Mouse (Mus musculus) olfactory bulb, adult 2 months (tissue): ENCODE measurements around the gene Hsf5. TPM values are rescaled to one million over a fixed set of nuclear protein-coding genes. Genes with fewer than 3 reads are reported as not detected.
A peak's percentile ranks its signal among the peaks of the same experiment; 100 is the strongest.

Experiments
- H3K27ac ChIP-seq: fragments of 200-500 bp; 2 replicates; pipeline ENCODE4 v1.5.1; 2012; ENCODE audit warnings: low read depth, low read length; ENCODE audit not compliant: insufficient read depth
- H3K4me1 ChIP-seq: fragments of 200-500 bp; 2 replicates; pipeline ENCODE4 v1.6.1; 2012; ENCODE audit warnings: low read length; ENCODE audit not compliant: control insufficient read depth, insufficient read depth
- H3K4me3 ChIP-seq: fragments of 200-500 bp; 2 replicates; pipeline ENCODE4 v1.5.1; 2012; ENCODE audit warnings: mild to moderate bottlenecking, low read depth, low read length, moderate library complexity; ENCODE audit not compliant: insufficient read depth
- CTCF ChIP-seq: fragments of 200-500 bp; IDR thresholded peaks from 2 replicates; pipeline ENCODE4 v1.5.1; 2012; ENCODE audit warnings: low read depth, mild to moderate bottlenecking, low read length, moderate library complexity; ENCODE audit not compliant: insufficient read depth
- POLR2A ChIP-seq: fragments of 200-500 bp; IDR thresholded peaks from 2 replicates; pipeline ENCODE4 v1.6.1; 2012; ENCODE audit warnings: mild to moderate bottlenecking, low read depth, low read length, moderate library complexity; ENCODE audit not compliant: insufficient read depth
- WGBS: fragments of 180-500 bp; shearing (Covaris S2); methylation state at CpG from one replicate; pipeline ENCODE4 v1.1.7; 2018; 5-methylcytosine and 5-hydroxymethylcytosine counted together
- polyA plus RNA-seq: library from polyadenylated mRNA; stranded (reverse); fragments of >200 nt; gene quantifications from 2 replicates; pipeline ENCODE4 v1.2.4, GENCODE M21; 2012; ENCODE audit warnings: low replicate concordance; ENCODE audit not compliant: missing spikeins, insufficient read depth, insufficient read length

The Hsf5 gene
- polyA plus RNA-seq, 1 experiment, result not detected

DNA sequence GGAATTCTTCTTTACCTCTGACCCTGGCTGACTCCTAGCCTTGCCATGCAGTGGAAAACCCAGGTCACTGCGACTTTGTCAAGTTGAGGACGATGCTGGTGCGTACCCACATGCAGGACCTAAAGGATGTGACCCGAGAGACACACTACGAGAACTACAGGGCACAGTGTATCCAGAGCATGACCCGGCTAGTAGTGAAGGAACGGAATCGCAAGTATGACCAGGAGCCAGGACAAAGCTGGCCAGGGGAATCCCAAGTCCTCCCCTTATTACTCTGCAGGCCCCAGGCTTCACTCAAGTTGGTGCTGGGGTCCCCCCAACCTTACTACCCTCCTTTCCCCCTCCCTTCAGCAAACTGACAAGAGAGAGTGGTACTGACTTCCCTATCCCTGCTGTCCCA, 27.4 kb upstream of the Hsf5 start:
- WGBS, result 90% methylated on average over 8 of the region's 8 CpGs

GRCm38 (mm10) chr11:87590841-87591525, 26.0 kb upstream of the Hsf5 start:
- peak overlapping the region; percentile 56 for H3K27ac ChIP-seq
- WGBS, result 1% methylated on average over 25 of the region's 25 CpGs
- H3K4me3 ChIP-seq, result peak overlapping the region; percentile 58
- H3K4me1 ChIP-seq, result peaks cover 24% of the 10 kb centered on the region
- TF ChIP-seq CTCF, result no peak
- TF ChIP-seq POLR2A, result no peak

More for the DNA sequence above, 27.4 kb upstream of the Hsf5 start:
- H3K4me1 ChIP-seq, result peaks cover 16% of the 10 kb centered on the region
- H3K4me3 ChIP-seq, result no peak overlapping the region
- TF ChIP-seq POLR2A (no peak), CTCF (no peak)
- H3K27ac ChIP-seq, result no peak overlapping the region

GRCm38 (mm10) chr11:87591526-87592353, 25.2 kb upstream of the Hsf5 start, which contains the start of gene Mtmr4:
Gene Mtmr4, plus strand, starts transcription at chr11:87592162.
- peaks cover 28% of the 10 kb centered on the region for H3K4me1 ChIP-seq
- peak within 1 kb of the TSS; percentile 72 for H3K27ac ChIP-seq
- H3K4me3 ChIP-seq, result peak within 1 kb of the TSS; percentile 81
- TF ChIP-seq POLR2A, result peak; percentile 64; the same call in 1 of the 2 replicates
- TF ChIP-seq CTCF, result no peak
- under 1% methylated on average over 61 of the region's 61 CpGs for WGBS

- peak overlapping the region; percentile 81 for H3K4me3 ChIP-seq
- peak overlapping the region; percentile 72 for H3K27ac ChIP-seq
- TF ChIP-seq POLR2A, result no peak
- TF ChIP-seq CTCF, result no peak
- under 1% methylated on average over 15 of the region's 15 CpGs for WGBS
- peaks cover 33% of the 10 kb centered on the region for H3K4me1 ChIP-seq
These were observed 24.6 kb upstream of the Hsf5 start for GRCm38 (mm10) chr11:87592354-87592695.

GRCm38 (mm10) chr11:87592713-87593598, 24.0 kb upstream of the Hsf5 start:
- no peak for TF ChIP-seq CTCF
- TF ChIP-seq POLR2A, result no peak
- H3K4me1 ChIP-seq, result peaks cover 35% of the 10 kb centered on the region
- peak overlapping the region; percentile 72 for H3K27ac ChIP-seq
- peak overlapping the region; percentile 81 for H3K4me3 ChIP-seq
- WGBS, result 31% methylated on average over 13 of the region's 13 CpGs

- TF ChIP-seq POLR2A (peak; percentile 73), CTCF (no peak)
- WGBS, result 2% methylated on average over 37 of the region's 37 CpGs
- Histone ChIP-seq H3K27ac (peak overlapping the region; percentile 65), H3K4me3 (peak overlapping the region; percentile 84), H3K4me1 (peaks cover 37% of the 10 kb centered on the region)
These were observed 21.6 kb upstream of the Hsf5 start for GRCm38 (mm10) chr11:87595327-87595841.

DNA sequence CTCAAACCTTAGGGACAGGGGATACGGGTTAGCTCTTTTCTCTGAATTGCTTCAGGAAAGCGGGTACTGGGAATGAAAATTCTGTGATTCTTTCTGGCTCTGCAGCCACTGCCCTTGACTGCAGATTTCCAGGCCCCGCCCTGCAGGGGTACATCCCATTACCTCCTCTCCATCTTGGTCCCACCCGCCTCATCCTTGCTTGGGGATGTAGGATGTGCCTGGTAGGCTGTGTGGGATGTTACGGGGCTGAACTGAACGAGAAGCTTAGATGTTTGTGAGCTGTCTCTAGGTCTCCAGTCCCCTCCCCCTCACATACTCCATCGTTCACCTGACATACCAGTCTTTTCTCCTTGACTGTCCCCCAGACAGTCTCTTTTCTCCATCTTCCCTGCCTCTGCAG, 21.0 kb upstream of the Hsf5 start:
- Histone ChIP-seq H3K4me3 (peak overlapping the region; percentile 84), H3K27ac (peak overlapping the region; percentile 65), H3K4me1 (peaks cover 37% of the 10 kb centered on the region)
- WGBS, result 6% methylated on average over 7 of the region's 7 CpGs
- TF ChIP-seq CTCF (no peak), POLR2A (no peak)

GRCm38 (mm10) chr11:87596492-87596891, 20.5 kb upstream of the Hsf5 start:
- WGBS, result 20% methylated on average over 2 of the region's 2 CpGs
- H3K4me1 ChIP-seq, result peaks cover 37% of the 10 kb centered on the region
- peak overlapping the region; percentile 84 for H3K4me3 ChIP-seq
- H3K27ac ChIP-seq, result peak overlapping the region; percentile 60
- TF ChIP-seq POLR2A (no peak), CTCF (no peak)

DNA sequence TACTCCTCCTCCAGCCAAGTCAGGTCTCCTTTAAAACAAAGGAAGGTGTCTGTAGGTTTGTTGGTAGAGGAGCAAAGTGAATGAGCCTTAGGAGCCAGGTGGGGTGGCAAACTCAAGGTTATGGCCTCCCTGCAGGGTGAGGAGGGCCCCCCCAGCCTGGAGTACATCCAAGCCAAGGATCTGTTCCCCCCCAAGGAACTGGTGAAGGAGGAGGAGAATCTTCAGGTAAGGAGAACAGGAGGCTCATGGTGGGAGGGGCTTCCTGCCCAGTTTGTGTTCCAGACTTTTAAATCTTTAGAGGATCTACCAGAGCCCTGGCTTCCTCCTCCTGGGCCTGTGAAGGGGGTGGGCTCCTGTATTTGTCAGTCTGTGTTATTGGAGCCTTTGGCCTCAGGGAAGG, 19.9 kb upstream of the Hsf5 start:
- H3K4me3 ChIP-seq, result no peak overlapping the region
- no peak overlapping the region for H3K27ac ChIP-seq
- TF ChIP-seq POLR2A (no peak), CTCF (no peak)
- peaks cover 37% of the 10 kb centered on the region for H3K4me1 ChIP-seq
